Mouse (Mus musculus) C2C12 (cell line): ENCODE data around the gene Pemt. TPM values are rescaled to one million over a fixed set of nuclear protein-coding genes. Genes with fewer than 3 reads are reported as not detected.
A peak's percentile ranks its signal among the peaks of the same experiment; 100 is the strongest.

Experiments used
- H3K27me3 ChIP-seq: one replicate; pipeline ENCODE4 v1.6.1; 2011; ENCODE audit not compliant: control insufficient read depth, insufficient read depth, insufficient read length
- H3K36me3 ChIP-seq: one replicate; pipeline ENCODE4 v1.6.1; 2011; ENCODE audit not compliant: control insufficient read depth, insufficient read depth
- H3K4me3 ChIP-seq: one replicate; pipeline ENCODE4 v1.5.1; 2011; ENCODE audit warnings: mild to moderate bottlenecking, control low read depth; ENCODE audit not compliant: poor library complexity, insufficient read depth, severe bottlenecking
- H3K79me2 ChIP-seq: one replicate; pipeline ENCODE4 v1.6.1; 2011; ENCODE audit not compliant: control insufficient read depth, insufficient read depth
- H3K79me3 ChIP-seq: one replicate; pipeline ENCODE4 v1.6.1; 2011; ENCODE audit warnings: low read depth, control low read depth
- H3ac ChIP-seq: one replicate; pipeline ENCODE3; 2011; ENCODE audit warnings: low read depth; ENCODE audit not compliant: control insufficient read depth, insufficient read length
- CEBPB ChIP-seq: IDR thresholded peaks from one replicate; pipeline ENCODE4 v1.6.1; 2011; ENCODE audit warnings: low read depth, mild to moderate bottlenecking, control low read depth, moderate library complexity
- CTCF ChIP-seq: IDR thresholded peaks from one replicate; pipeline ENCODE4 v1.5.1; 2011; ENCODE audit not compliant: control insufficient read depth, insufficient read depth, insufficient read length
- FOSL1 ChIP-seq: IDR thresholded peaks from one replicate; pipeline ENCODE4 v1.8.0; 2011; ENCODE audit warnings: mild to moderate bottlenecking, low read length; ENCODE audit not compliant: poor library complexity, insufficient read depth, severe bottlenecking
- MAX ChIP-seq: IDR thresholded peaks from one replicate; pipeline ENCODE4 v1.6.1; 2011; ENCODE audit warnings: mild to moderate bottlenecking, control low read depth
- MYOD1 ChIP-seq: IDR thresholded peaks from one replicate; pipeline ENCODE4 v1.6.1; 2011; ENCODE audit warnings: low read depth; ENCODE audit not compliant: control insufficient read depth, insufficient read length
- MYOG ChIP-seq: IDR thresholded peaks from one replicate; pipeline ENCODE4 v1.6.1; 2011; ENCODE audit not compliant: control insufficient read depth, insufficient read length; ENCODE audit errors: extremely low read depth
- USF1 ChIP-seq: IDR thresholded peaks from one replicate; pipeline ENCODE4 v1.6.1; 2011; ENCODE audit warnings: low read depth, mild to moderate bottlenecking, control low read depth, moderate library complexity
- polyA plus RNA-seq: library from polyadenylated mRNA; unstranded; fragments of >200 nt; fragmentation: generic; extraction: Trizol; gene quantifications from one replicate; pipeline ENCODE4 v1.2.1, GENCODE M21; 2012; ENCODE audit warnings: missing spikeins

The Pemt gene
- polyA plus RNA-seq, 1 experiment = 16.7 TPM

DNA sequence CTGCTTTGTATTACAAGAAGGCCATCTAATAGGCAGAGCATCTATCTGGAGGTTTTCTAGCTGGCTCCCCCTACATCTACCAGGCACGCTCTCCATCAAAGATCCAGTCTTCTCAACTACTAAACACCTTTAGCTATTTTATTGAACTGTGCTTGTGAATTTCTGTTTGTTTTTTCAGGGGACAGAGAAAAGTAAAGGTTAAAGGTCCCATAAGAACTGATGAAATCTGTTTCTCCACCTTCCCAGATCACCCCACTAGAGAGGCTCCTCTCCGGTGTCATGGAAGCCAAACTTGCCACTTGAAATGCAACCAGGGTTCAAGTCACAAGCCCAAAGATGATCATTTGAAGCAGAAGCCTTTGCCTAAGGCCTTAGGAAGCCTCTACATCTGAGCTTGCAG, 2.6 kb upstream of the Pemt start:
- no peaks in the 10 kb centered on the region for H3K79me2 ChIP-seq
- no peak for TF ChIP-seq MYOD1
- TF ChIP-seq CTCF = no peak
- no peak for TF ChIP-seq USF1
- TF ChIP-seq MAX = no peak
- TF ChIP-seq FOSL1 = no peak
- TF ChIP-seq MYOG = no peak
- TF ChIP-seq CEBPB = no peak

DNA sequence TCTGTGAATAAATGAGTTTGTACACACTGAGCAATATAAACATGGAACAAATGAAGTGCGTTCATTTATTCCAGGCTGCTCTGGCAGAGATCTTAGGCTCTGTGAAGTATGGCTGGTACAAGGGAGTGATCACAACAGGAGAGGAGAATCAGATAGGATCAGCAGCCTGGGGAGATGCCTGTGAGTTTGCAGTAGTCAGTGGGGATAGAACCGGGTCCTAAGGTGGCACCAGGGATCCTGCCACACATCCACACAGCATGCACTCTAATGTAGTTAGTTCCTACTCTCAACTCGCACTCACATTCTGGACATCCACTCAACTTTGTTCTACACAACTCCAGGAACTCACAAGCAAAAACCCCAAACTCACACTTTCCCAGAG, 622 bp downstream of the Pemt start:
- peak overlapping the region; percentile 31 for H3K4me3 ChIP-seq
- no peaks in the 10 kb centered on the region for H3K79me3 ChIP-seq
- no peaks in the 10 kb centered on the region for H3K79me2 ChIP-seq
- H3ac ChIP-seq = peak overlapping the region; percentile 67
- H3K27me3 ChIP-seq = peaks cover 3% of the 10 kb centered on the region
- TF ChIP-seq MYOD1 = no peak
- TF ChIP-seq MAX = no peak
- TF ChIP-seq CEBPB = no peak
- TF ChIP-seq CTCF = no peak
- no peak for TF ChIP-seq FOSL1
- TF ChIP-seq USF1 = no peak
- TF ChIP-seq MYOG = no peak
- no peaks in the 10 kb centered on the region for H3K36me3 ChIP-seq

More for the DNA sequence above, 2.6 kb upstream of the Pemt start:
- H3K27me3 ChIP-seq = peaks cover 16% of the 10 kb centered on the region
- no peak overlapping the region for H3K4me3 ChIP-seq
- no peak overlapping the region for H3ac ChIP-seq
- no peaks in the 10 kb centered on the region for H3K79me3 ChIP-seq
- H3K36me3 ChIP-seq = no peaks in the 10 kb centered on the region

DNA sequence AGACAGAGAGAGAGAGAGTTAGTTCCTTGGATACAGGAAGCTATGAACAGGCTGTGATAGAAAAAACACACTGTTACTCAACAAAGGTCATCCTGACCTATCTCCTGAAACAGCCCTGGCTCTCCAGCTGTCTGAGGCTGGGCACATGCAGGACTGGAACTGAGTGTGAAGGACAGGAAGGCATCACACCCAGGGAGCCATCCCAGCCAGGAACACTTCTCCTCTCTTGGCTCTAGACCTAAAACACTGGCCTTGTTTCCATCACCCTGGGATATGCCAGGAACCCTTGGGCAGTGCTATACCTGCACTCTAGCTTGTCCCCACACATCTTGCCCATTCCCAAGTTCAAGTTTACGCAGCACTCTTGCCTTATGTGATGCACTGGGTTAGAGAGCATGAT, 1.5 kb downstream of the Pemt start:
- no peaks in the 10 kb centered on the region for H3K36me3 ChIP-seq
- no peaks in the 10 kb centered on the region for H3K79me2 ChIP-seq
- no peak overlapping the region for H3K4me3 ChIP-seq
- no peaks in the 10 kb centered on the region for H3K27me3 ChIP-seq
- TF ChIP-seq CEBPB = no peak
- no peak for TF ChIP-seq USF1
- TF ChIP-seq MYOD1 = no peak
- TF ChIP-seq MYOG = no peak
- no peak for TF ChIP-seq MAX
- TF ChIP-seq FOSL1 = no peak
- TF ChIP-seq CTCF = no peak
- no peak overlapping the region for H3ac ChIP-seq
- no peaks in the 10 kb centered on the region for H3K79me3 ChIP-seq

DNA sequence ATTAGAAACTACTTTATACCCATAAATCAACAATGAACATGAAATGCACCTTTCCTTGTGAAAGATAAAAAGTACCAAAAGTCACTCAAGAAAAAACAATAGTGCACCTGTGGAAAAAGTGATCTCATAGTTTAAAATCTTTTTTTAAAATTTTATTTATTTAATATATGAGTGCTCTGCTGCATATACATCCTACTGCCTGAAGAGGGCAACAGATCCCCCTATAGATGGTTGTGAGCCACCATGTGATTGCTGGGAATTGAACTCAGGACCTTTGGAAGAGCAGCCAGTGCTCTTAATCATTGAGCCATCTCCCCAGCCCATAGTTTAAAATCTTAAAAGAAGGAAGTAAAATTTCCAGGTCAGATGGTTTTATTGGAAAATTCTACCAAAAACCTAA, 4.0 kb downstream of the Pemt start:
- Histone ChIP-seq H3K36me3 (no peaks in the 10 kb centered on the region), H3ac (no peak overlapping the region), H3K27me3 (no peaks in the 10 kb centered on the region), H3K79me3 (no peaks in the 10 kb centered on the region), H3K4me3 (no peak overlapping the region), H3K79me2 (no peaks in the 10 kb centered on the region)
- TF ChIP-seq MYOD1 (no peak), MAX (no peak), CEBPB (no peak), USF1 (no peak), MYOG (no peak), CTCF (no peak), FOSL1 (no peak)

DNA sequence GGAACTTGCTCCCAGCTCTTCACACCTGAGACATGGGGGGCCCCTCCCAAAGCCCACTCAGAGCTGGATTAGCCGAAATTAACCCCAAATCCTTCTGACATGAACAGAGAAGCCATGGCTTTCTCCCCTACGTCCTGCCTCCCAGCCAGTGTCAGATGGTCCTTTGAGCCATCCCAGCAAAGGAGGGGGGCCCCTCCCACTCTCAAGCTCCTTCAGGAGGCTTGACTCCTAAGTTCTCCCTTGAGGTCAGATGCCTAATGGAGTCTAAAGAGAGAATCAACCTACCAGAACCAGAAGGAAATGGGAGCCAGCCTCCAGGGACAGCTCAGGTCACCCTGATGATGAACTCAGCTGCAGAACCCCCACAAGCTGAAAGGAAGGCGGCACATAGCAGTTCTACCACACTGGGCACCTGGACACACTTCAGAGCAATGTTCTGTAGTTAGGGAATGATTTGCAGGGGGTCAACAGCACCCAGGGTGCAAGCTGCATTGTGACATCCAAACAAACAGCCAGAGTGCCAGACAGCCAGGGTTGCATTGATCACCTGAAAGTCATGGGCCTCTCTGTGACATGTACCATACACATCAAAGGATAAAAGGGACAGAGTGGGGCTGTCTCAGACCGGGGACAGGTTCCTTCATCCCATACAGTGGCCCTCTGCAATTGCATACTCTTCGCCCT, 9.6 kb downstream of the Pemt start:
- Histone ChIP-seq H3K27me3 (no peaks in the 10 kb centered on the region), H3K79me2 (no peaks in the 10 kb centered on the region), H3K79me3 (no peaks in the 10 kb centered on the region), H3ac (no peak overlapping the region), H3K36me3 (no peaks in the 10 kb centered on the region), H3K4me3 (no peak overlapping the region)
- no peak for TF ChIP-seq MYOD1
- no peak for TF ChIP-seq USF1
- TF ChIP-seq CTCF = no peak
- TF ChIP-seq MAX = no peak
- TF ChIP-seq CEBPB = no peak

DNA sequence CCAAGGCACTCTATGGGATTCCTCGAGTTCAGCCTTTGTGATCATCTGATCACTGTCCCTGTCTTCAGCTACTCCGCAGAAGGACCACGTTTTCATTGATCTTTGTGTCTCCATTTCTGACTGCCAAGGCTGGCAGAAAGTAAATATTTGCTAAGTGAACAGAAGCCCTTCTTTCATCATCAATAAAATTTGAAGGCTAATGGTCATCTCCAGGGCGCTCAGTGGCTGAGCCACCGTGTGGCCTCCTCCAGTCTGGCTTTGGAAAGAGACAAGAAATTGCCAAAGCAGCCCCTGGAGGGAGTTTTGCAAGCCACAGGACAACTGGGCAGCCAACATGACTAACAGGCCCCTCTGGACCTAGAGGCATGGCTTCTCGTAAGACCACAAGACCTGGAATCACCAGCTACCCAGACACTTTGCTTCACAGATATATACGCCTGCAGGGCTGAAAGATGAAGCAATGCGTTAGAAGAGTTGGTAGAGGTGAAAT, 11.3 kb downstream of the Pemt start:
- H3K36me3 ChIP-seq = no peaks in the 10 kb centered on the region
- TF ChIP-seq USF1 = no peak
- no peaks in the 10 kb centered on the region for H3K79me2 ChIP-seq
- H3K79me3 ChIP-seq = no peaks in the 10 kb centered on the region
- H3K4me3 ChIP-seq = no peak overlapping the region
- no peaks in the 10 kb centered on the region for H3K27me3 ChIP-seq
- H3ac ChIP-seq = no peak overlapping the region
